Mouse (Mus musculus): ENCODE data around the gene Tiam2.
A peak's percentile ranks its signal among the peaks of the same experiment; 100 is the strongest.

The Tiam2 gene

DNA sequence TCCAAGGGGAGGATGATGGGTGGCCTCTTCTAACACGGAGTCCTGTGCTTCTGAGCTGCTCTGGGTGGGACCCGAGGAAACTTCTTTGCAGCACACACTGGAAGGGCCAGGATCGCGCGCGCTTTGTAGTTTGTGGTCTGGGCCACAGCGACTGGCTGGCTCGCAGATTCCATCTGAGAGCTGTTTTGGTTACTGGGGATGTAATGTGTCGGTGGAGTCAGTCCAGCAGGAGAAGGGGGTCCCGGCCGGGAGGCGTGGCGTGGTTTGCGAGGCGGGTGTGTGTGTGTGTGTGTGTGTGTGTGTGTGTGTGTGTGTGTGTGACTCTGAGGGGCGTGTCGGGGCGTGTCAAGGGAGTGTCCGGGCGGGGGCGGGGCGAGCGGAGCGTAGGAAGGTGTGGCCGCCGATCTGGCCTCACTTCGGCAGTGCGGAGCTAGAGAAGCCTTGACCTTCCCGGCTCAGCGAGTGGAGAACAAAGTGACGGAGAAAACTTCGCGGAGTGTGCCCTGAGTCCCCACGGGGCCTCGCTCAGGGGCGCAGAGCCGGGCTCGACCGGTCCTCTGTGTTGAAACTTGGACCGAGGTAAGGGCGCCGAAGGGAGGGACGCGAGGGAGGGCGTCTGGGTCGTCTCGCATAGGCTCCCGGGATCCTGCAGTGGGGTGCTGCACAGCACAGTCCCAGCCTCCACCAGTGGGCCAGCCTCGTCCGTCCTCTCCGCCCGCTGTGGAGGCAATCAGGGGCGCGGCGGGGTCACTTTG, at the start of gene Tiam2:
Gene Tiam2 (plus strand): TSS at position 426 of the 755 bp plus-strand sequence.
- peak; percentile 29 to 34 for DNase-seq

DNA sequence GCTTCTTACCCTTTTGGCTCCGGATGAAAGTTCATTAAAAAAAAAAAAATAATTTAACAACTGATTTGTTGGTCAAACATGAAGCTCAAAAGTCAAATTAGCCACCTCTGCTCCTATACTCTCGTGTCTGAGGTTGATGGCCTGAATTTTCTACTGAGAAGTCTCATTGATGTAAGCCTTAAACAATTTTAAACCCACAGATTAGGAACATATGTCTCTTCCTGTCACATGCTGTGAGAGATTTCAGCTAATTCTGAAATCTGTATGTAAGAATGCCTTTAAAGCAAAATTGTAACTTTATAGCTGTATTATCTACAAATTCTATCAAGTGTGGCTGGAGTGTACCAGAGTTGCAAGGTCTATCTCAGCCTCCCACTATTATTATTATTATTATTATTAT, 46.1 kb upstream of the Tiam2 start:
- no peak for DNase-seq

DNA sequence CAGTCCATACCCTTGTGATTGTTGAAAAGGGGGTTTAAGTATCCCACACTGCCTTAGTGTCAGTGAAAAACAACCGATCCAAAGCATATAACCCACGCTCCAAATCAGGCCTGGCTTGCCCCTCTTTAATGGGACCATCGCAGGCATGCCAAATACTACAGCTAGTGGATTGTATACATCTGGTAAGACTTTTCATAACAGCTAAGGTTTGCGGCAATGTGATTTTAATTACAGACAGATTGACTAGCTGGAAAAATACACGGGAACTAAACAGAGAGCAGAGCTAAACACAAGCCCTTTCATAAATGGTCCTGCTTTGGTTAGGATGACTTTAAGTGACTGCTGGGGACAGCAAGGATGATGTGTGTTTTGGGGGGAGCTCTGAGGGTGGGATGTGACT, 44.4 kb upstream of the Tiam2 start:
- DNase-seq = no peak

DNA sequence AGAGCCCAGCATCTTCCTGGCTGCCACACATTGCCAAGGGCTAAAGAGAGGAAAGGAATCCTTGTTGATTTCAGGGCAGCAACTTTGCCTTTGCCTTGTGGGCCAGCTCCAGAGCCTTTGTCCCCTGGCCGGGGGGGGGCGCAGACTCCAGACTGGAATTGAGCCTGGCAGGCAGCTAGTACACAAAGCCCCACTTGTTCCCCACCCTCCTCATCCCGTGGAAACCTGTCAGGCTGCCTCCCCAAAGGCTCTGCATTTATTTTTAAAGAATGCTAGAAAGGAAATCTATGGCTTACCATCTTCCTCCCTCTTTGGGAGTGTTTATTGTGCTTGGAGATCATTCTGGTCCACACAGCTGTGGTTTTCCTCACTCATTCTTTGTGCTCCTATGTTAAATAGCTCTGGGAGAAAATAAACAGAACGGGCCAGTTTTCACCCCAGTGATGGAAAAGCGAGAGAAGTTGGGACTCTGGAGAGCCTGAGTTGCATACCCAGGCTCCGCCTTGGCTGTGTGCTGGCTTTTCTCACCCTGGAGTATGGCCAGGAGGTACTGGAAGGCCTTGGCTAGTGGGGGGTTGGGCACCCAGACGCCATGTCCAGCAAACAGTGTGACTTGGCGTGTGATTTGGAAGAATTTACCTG, 41.2 kb upstream of the Tiam2 start:
- DNase-seq = no peak

DNA sequence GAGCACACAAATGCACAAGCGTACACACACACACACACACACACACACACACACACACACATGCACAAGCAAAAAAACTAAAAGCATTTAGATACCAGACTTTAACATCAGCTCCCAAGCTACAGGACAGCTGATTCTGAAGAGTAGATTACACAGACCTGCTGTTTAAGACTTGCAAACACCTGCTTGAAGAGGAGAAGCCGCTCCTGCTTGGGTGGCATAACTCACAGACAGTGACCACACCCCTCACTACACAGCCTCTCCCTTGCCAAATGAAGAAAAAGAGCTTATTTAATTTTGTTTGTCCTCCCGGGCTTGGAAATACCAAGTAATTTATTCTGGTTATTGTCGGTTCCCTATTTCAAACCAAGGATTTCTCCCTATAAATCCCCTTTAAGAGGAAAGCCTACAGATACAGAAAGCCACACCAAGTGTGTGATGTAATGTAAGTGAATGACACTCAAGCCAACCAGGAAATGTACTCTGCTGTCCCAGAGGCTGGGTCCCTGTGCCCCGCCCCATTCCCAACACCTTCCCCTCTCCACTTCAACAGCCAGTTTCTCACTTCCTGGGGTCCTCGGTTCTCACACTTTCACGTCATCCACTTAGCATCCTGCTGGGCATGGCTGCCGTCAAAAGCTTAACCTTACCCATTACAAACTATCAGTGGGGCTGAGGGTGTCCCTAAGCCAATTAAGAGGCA, 40.1 kb upstream of the Tiam2 start:
- no peak for DNase-seq

DNA sequence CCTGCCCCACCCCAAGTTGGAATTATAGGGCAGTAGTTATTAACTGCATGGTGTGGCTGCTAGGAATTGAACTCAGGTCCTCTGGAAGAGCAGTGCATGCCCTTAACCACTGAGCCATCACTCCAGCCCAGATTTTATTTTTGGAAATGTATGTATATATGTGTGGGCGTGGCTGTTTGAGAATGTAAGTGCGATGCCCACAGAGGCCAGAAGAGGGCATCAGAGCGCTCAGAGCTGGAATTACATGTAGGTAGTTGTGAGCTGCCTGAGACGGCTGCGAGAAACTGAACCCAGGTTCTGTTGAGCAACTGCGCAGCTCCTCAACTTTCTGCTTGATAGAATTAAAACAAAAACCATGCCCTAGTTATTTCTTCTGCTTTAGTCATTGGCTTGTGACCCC, 38.0 kb upstream of the Tiam2 start:
- peak; percentile 58 to 62 for DNase-seq

DNA sequence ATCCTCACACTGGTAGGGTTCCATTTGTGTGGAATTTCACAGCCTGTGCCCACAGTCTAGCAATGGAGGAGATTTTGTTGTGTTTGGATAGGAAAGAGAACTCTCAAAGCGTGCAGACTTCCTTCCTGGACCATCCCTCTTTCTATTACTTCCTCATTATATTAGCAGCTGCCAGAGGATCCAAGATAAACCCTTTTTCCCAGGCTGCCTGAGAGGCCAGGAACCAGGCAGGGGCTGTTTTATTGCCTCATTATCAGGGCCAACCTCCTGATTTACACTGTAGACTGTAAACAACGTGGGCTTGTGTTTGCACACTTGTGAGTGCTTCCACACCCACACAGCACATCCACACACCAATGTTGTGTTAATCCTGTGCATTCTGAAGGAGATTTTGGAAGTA, 31.3 kb upstream of the Tiam2 start:
- no peak for DNase-seq

DNA sequence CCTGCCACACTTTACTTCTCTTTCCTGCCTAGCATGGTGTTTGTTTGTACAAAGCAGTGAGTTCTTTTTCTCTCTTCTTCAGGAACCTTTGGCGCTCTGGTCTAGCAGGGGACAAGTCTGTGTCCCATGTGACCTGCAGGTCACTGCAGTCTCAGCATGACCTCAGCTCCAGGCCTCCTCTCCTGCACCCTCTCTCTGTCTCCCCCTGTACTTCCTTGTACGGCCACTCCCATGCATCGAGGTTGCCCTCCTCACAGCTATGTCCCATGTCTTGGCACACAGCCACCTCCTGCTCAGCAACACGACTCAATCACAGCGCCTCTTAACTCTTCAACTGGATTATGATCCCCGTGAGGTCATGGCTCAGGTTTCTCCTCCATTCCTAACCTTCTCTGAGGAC, 26.9 kb upstream of the Tiam2 start:
- no peak for DNase-seq

DNA sequence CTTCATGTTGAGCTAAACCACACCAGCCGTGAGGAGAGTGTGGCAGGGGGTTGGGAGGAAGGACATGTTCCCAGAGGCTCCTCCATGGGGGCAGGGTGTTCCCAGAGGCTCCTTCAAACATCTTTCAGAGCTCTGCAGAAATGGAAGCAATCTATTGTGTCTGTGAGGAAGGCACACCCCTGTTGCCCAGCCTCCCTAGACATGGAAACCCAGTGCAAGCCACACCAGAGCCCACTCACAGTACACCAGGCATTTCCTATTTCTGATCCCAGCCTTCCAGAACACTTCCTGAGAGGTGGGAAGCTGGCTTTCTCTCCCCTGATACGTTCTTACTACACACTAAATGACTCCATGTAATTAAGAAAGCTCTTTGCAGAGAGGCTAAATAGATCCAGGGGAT, 20.4 kb upstream of the Tiam2 start:
- DNase-seq = no peak

DNA sequence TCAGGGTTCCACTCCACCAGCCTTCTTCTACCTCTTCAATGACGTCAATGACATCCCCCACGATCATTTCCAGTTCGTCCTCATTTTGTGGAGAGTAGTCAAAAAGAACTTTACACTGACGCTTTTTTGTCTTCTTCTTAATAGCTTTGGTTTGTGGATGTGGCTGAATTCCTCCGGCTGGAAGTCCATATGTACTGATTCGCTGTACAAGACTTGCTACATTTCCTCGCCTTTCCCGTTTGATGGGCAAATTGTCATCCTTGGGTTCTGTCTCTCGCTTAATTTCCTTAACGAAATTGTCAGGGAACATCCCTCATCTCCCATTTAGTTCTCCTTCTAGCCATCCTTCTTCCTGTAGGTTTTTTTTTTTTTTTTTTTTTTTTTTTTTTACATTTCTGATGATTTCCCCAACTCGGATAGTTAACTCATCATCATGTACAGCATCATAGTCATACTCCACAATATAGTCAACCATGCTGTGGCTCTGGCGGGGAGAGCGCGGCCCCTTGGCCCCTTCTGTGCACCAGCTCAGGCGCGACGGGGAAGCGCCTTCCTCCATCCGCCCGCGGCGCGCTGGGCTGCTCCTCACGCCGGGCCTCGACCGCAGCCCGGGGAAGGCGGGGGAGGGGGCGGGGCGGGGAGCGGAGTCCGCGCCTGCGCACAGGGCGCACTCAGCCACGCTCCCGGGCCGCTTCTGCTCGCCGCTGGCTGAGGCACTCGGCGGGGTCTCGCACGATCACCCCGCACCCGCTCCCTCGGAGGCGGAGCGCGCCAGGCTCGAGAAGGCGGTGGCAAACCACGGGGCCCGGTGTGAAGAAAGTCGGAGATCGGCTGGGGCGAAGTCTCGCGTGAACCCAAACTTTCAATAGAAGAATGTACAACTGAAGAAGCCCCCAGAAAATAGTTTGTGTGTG, 12.4 kb upstream of the Tiam2 start:
- DNase-seq = peak; percentile 64 to 68

DNA sequence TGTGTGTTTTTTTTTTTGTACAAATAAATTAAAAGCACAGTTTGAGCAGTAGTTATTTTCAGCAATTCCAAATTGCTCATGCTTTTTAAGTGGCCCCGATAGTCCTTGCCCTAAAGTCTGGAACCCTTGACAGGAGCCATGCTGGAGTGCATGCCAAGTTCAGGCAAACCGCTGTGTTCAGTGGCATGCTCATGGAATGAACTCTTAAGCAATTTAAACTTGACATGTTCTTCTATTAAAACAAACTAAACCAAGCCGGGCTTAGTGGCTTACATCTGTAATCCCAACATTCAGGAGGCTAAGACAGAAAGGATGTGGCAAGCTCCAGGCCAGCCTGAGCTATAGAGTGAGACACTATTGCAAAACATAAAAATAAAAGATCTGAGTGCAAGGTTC, 11.8 kb upstream of the Tiam2 start:
- no peak for DNase-seq

DNA sequence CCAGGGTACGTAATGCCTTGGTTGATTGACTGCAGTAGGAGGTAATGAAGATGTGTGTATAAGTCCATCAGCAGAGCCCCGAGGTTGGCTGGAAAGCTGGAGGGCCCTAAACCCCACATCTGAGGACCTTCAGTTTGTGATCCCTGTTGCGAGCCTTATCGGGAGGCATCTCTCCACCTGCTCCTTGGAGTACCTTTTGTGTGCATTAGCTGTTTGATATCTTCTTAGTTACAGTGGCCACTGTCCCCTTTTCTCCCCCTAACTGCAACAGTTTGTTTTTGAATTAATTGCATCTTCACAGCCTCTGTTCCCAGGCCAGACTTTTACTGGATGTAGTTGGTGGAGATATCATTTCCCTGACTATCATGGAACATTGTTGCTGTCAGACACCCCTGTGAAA, 10.8 kb upstream of the Tiam2 start:
- no peak for DNase-seq

DNA sequence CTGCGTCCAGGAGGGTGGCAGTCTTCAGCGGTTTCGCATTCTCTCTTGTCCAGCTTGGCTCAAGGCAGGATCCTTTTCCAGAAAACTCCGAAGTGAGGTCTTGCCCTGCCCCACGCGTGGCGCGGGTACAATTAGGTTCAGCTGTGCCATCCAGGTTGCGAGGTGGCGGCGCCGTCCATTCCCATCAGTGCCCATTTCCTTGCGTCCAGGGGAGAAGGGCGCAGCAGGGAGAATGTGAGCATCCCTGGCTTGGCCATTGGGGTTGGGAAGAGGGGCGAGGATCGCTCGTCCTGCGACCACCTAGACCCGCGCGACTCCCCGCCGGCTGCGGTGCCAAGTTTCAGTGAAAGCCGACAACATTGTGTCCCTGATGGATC, 518 bp downstream of the Tiam2 start:
- no peak for DNase-seq

DNA sequence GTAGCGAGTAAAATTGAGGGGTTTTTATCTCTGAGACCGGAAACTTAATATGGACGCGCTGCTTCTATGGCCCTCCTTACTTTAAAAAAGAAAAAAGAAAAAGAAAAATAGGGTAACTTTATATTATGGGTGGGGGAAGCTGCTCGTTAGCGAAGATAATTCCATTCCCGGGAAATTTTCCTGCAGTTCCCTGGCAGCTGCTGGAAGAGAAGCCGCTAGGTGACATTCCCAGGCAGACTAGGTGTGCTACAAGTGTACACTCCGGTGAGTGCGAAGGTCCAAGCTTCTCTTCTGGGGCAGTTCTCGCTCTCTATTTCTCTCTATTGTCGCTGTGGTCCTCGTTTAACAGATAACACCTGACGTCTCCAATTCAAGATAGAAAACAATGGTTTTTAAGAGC, 962 bp downstream of the Tiam2 start:
- no peak for DNase-seq

DNA sequence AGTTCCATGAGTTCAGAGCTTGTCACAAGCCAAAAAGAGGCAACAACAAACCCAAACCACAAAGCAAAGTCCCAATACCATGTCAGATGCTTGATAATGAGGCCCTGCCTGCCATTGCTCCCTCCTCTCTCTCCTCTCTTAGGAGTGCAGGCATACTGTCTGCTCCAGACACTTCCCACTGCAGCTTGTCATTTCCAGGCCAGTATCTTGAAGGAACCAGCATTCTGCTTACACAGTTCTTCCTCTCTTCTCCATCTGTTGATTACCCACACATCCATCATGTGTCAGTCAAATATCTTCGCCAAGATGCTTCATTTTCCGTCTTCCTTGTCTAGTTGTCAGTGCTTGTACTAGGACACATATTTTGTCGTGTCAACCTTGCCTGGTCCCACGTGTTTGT, 2.4 kb downstream of the Tiam2 start:
- DNase-seq = no peak

DNA sequence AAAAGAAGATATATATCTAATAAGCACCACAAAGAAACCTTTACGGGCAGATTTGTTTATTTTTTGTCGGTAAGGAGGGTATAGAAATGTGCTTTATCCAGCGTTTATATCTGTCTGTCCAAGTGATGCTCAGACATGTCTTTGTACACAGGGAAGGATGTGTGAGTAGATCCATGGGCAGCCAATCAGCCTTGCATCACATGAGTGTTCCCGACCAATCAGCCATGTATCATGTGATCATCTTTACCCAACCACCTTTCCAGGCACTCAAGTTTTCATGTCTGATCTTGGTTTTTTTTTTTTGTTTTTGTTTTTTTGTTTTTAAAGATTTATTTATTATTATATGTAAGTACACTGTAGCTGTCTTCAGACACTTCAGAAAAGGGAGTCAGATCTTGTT, 3.1 kb downstream of the Tiam2 start:
- no peak for DNase-seq

DNA sequence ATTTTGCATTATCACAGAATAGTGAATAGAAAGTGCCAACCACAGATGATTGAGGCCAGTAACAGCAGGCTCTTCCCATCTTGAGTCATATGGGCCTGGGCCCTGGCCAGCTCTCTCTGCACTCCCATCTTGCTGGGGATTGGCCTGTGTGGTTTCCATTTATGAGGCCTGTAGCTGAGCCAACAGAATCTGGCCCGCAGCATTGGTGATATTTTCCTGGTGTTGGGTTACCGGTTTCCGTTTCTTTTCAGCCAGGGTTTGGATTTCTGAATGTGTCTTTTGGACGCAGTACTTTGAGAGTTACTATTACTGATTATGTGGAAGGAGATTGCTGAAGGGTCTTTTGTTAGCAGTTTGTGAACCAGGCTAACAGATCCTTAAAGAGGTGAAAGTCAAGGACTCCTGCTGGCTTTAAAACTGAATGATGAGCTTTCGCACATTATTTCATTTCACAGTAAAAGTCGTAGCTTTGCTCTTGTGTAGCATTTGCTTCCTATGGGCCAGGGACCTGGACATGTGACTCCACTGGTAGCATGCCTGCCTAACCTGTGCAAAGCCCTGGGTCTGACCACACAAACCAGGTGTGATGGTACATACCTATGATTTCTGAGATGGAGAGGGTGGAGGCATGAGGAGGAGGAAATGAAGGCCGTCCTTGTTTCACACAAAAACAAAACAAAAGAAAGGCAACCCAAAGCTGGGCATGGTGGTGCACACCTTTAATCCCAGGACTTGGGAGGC, 5.5 kb downstream of the Tiam2 start:
- no peak for DNase-seq

DNA sequence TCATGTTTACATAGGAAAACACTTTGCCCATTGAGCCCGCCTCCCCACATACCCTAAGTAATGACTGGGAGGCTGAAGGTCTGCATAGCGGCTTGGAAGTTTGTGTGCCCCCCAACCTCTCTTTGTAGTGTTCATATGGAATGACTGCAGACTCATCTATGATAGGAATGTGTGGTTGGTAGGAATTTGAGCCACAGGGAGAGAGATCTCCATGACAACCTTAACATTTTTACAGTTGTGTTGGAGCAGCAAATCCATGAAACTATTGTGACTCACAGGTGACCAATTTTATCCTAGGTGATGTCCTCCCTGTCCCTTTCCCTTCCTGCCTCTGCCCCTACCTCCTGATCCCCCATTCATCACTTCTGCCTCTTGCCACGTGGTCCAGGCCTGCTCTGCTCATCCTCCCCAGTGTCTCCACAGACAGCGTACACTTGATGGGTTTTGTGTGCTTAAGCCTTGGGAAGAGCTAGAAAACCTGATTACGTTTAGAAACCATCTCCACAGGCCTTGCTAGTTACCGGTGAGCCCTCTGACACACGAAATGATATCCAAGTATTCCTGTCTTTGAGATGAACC, 9.9 kb downstream of the Tiam2 start:
- no peak for DNase-seq

DNA sequence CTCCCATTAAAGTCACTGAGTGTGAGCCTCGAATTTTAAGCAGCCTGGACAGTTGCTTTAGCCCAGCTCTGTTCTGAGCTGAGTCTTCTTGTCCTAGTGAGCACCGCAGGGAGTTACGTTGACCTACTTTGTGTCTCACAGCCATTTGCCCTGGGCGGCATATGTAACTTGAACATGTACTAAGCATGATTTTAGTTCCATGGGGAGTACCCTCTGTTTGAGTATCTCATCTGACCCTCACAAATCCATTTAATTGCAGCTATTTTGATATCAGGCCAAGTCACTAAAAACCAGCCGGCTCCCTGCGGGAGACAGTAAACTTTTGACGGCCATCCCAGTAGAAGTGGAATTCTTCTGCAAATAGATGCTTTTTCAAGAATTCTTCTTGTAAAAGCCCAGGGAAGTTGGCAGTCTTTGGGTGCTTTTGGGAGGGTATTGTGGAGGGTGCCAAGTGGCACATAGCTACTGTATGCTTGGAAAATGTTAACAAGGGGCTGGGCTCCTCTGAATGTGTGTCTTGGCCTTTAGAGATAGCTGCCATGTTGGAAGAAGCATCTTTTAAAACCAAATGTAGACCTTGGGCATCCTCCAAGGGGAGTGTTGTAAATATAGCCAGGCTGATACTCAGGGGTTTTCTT, 10.6 kb downstream of the Tiam2 start:
- DNase-seq = no peak

DNA sequence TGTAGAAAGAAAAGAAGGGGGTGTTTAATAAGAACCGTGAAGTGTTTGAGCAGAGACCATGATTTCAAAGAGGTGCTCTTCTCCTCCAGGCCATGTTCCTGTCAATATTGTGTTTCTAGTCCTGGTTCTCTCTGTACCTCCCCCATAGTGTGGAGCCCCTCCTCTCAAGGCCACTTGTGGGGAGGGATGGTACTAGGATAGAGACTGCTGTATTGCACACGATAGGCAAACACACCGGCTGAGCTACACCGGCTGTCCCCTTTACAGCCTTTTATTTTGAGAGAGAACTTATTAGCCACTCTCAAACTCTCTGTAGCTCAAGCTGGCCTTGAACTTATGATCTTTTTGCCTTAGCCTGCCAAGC, 11.1 kb downstream of the Tiam2 start:
- DNase-seq = no peak

DNA sequence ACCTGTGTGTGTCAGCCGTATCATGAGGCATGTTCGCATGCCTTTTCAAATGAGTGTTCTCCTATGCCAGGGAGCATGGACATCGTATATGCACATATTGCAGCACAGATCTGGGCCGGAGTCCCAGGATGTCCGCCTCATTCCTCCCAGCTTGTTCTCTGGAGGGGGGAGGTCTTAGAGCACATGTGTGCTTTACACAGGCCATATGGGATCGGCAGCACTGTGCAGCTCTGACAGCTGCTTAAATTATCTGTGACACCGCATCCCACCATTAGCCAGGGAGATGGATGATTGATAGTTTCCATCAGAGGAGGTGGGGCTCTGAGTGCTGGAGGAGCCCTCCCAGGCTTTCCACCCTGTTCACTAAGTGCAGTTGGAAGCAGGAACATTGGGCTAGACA, 12.4 kb downstream of the Tiam2 start:
- no peak for DNase-seq

DNA sequence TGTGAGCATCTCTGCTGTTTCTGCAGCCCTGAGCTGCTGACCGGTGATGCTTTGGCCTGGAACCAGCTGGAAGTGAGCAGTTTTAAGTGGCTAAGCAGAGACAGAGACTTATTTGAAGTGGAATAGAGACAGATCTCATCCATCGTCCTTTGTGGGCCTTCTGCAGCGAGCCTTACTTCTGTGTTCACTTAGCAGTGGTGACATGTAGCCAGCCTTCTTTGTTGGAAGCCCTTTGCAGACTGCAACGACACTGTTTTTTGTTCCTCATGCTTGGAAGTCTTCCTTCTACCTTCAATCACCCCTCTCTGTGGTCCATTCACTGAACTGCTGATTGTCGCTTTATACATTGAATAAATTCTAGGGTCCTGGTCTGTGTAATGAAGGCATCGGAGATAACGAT, 18.5 kb downstream of the Tiam2 start:
- DNase-seq = no peak

All from B cell, adult 2 months (primary cell).